Mouse (Mus musculus): ENCODE data around the gene Fbxw2.
"Not testable (repeated sequence)": the region's sequence is repeated elsewhere in the genome, so short reads cannot be mapped to it uniquely, and the experiment has no call there.

Gene Fbxw2

GRCm38 (mm10) chr2:34825827-34826459 lies at the start of gene Fbxw2:
Gene Fbxw2, minus strand, starts transcription at chr2:34826311.
- peak; percentile 96 to 97 for DNase-seq

GRCm38 (mm10) chr2:34874816-34875345 lies 48.8 kb upstream of the Fbxw2 start, which contains the start of gene Psmd5:
Gene Psmd5, minus strand, starts transcription at chr2:34874968.
- no peak for DNase-seq

GRCm38 (mm10) chr2:34874271-34874670 lies 48.2 kb upstream of the Fbxw2 start, which contains the start of gene Cutal:
Gene Cutal, plus strand, starts transcription at chr2:34874396.
- peak in 1 of 2 experiments; percentile 3 for DNase-seq

- DNase-seq, result peak; percentile 95 to 96
These were observed 44.7 kb upstream of the Fbxw2 start for GRCm38 (mm10) chr2:34870520-34871474.

GRCm38 (mm10) chr2:34869680-34870079 lies 43.6 kb upstream of the Fbxw2 start:
- no peak for DNase-seq

- DNase-seq, result no peak
These were observed 31.6 kb upstream of the Fbxw2 start for GRCm38 (mm10) chr2:34857728-34858127.

GRCm38 (mm10) chr2:34855265-34855664 lies 29.2 kb upstream of the Fbxw2 start:
- DNase-seq, result no peak

GRCm38 (mm10) chr2:34847702-34848101 lies 21.6 kb upstream of the Fbxw2 start:
- no peak for DNase-seq

GRCm38 (mm10) chr2:34843211-34843939 lies 17.3 kb upstream of the Fbxw2 start:
- no peak for DNase-seq

GRCm38 (mm10) chr2:34841706-34842105 lies 15.6 kb upstream of the Fbxw2 start:
- no peak for DNase-seq

GRCm38 (mm10) chr2:34840143-34840542 lies 14.0 kb upstream of the Fbxw2 start:
- DNase-seq, result not testable (repeated sequence)

- no peak for DNase-seq
These were observed 9.6 kb upstream of the Fbxw2 start for GRCm38 (mm10) chr2:34835669-34836068.

- no peak for DNase-seq
These were observed 7.5 kb upstream of the Fbxw2 start for GRCm38 (mm10) chr2:34833624-34834023.

- not testable (repeated sequence) for DNase-seq
These were observed 6.8 kb upstream of the Fbxw2 start, which contains the start of gene Gm34653 for GRCm38 (mm10) chr2:34832766-34833457. Gene Gm34653, plus strand, starts transcription at chr2:34833007.

GRCm38 (mm10) chr2:34830066-34830465 lies 4.0 kb upstream of the Fbxw2 start:
- not testable (repeated sequence) for DNase-seq

- DNase-seq, result no peak
These were observed 1.9 kb upstream of the Fbxw2 start for GRCm38 (mm10) chr2:34828026-34828425.

- no peak for DNase-seq
These were observed 1.5 kb upstream of the Fbxw2 start for GRCm38 (mm10) chr2:34827591-34827990.

- DNase-seq, result no peak
These were observed 535 bp upstream of the Fbxw2 start for GRCm38 (mm10) chr2:34826460-34827231.

GRCm38 (mm10) chr2:34818492-34818891 lies 7.6 kb downstream of the Fbxw2 start:
- DNase-seq, result no peak

- DNase-seq, result not testable (repeated sequence)
These were observed 10.2 kb downstream of the Fbxw2 start for GRCm38 (mm10) chr2:34815893-34816292.

- no peak for DNase-seq
These were observed 13.4 kb downstream of the Fbxw2 start for GRCm38 (mm10) chr2:34812706-34813105.

All from cerebellum, postnatal 10 days (tissue).